Mouse (Mus musculus): ENCODE measurements around the gene Aff3.

Aff3 gene

GRCm38 (mm10) chr1:38321861-38322260 lies 342.9 kb downstream of the Aff3 start:
- no peak for DNase-seq (ENCODE audit: low spot score in 2 of 2)

DNA sequence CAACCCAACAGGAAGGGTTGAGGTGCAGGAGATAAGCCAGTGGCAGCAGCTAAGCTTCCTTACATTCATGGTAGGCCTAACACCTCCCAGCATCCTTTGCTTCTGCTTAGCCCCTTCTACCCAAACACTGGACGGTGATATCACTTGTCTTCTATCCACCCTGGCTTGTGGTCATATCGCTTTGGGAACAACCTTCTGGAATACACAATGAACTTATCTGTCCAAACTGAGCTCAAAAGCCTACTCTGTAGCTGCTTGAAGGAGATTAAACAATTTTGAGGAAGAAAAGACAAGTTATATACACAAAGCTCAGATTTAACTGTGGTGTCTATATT lies 343.8 kb downstream of the Aff3 start:
- no peak for DNase-seq (ENCODE audit: low spot score in 2 of 2)

DNA sequence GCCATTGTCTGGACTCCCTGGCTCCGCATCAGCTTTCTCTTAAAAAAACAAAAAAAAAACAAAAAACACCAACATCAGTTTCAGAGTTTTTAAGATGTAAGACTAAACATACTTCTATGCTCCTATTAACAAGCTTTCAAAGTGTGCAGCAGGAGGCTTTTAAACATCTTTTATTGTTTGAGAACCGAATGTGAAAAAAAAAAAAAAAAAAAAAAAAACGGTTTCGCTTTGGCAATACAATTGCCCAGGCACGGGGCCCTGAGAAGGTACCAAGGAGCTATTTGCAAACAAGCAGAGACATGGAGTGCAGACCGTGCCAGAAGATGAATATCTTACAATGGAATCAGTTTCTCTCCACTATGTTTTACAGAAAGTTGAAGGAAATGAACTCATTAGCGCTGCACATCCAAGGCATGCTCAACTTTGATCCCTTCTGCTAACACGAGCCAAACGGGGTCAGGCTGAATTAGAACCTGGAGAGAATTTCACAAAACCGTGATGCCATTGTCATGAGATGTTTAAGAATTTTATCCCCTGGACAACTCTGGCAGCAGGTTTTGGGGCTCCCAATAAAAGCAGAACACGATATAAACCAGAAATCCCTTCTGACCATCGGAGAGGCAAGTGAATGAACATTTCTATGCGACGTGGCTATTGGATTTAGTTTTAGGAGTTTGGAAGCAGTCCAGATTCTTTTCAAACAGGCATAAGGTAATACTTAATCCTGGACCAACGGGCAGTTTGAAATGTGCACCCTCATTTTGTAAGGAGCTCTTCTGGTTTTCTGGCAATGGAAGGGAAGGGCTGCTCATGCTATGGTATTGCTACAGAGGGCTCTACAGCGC lies 344.4 kb downstream of the Aff3 start:
- DNase-seq (ENCODE audit: low spot score in 2 of 2), result no peak

GRCm38 (mm10) chr1:38318614-38319013 lies 346.1 kb downstream of the Aff3 start:
- DNase-seq (ENCODE audit: low spot score in 2 of 2), result no peak

- no peak for DNase-seq (ENCODE audit: low spot score in 2 of 2)
These were observed 348.8 kb downstream of the Aff3 start for GRCm38 (mm10) chr1:38315992-38316391.

DNA sequence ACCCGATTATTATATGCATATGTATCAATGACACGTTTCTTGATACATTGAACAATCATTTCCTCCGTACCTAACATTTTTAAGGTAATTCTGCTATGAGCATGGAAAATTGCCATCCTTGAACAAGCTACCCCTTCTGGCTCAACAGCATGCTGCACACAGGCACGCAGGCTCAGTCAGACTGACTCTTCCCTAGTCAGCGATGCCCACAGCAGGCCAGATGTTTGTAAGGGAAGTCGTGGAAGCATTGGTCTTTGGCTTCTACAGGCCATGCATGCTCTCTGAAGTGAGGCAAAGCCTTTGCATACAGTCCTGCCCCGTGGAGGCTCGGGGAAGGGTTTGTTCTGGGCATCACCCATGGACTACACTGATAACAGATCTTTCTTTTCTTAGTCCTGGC lies 354.3 kb downstream of the Aff3 start:
- no peak for DNase-seq (ENCODE audit: low spot score in 2 of 2)

GRCm38 (mm10) chr1:38310076-38310475 lies 354.7 kb downstream of the Aff3 start:
- DNase-seq (ENCODE audit: low spot score in 2 of 2), result no peak

DNA sequence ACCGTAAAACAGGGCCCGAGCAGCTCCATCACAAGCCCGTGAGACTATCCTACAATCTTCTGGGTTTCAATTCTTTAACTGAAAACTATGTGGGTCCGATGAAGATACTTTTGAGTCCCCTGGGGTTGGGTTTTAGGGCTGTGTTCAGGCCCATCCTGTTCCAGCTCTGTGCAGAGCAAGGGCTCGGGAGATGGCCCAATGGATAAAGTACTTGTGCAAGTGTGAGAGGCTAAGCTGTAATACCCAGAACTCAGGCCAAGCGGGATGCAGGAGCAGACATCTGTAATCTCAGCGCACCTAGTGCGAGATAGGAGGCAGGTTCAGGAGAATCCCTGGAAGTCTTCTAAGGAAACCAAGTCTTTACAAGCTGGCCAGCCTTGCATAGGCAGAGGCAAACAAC lies 355.4 kb downstream of the Aff3 start:
- DNase-seq (ENCODE audit: low spot score in 2 of 2), result no peak

- no peak for DNase-seq (ENCODE audit: low spot score in 2 of 2)
These were observed 356.1 kb downstream of the Aff3 start for GRCm38 (mm10) chr1:38308705-38308996.

DNA sequence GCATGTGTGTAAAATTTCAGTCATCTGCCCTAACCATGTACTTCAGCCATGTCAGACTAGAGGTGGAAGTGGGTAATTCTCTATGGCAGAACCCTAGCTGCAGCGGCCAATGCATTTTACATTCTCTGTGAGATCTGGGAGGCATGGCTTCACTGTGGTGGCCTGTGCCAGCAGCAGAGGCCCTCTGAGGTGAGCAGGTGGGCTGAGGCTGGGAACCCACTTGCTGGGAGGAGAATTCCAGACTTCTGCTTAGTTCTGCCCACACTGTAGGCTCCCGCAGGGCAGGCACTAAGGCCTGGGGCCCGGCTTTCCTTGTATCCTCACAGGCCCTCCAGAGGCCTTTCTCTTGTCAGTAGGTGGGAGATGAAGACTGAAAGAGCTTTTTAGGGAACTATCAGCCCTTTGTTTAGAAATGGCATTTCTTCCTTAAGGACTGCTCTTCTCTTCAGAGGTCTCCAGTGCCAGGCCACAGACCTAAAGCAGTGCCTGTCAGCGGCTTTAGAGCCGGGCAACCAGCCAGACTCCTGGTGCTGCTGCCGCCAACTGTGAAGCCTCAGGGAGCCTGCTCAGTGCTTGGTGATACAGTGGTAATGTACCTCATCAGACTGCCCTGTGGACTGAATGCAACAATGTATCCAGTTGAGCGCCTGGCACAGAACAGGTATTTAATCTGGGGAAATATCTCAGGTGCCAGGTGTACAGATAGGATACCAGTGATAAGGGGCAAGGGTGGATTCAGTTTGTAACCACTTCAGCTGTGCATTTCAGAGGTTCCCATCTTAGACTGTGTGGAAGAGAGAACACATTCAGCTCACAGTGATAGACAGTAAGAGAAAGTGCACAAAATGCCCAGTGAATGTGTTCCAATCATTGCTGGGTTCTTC lies 356.7 kb downstream of the Aff3 start:
- DNase-seq (ENCODE audit: low spot score in 2 of 2), result no peak

GRCm38 (mm10) chr1:38307234-38307633 lies 357.5 kb downstream of the Aff3 start:
- DNase-seq (ENCODE audit: low spot score in 2 of 2), result no peak

- no peak for DNase-seq (ENCODE audit: low spot score in 2 of 2)
These were observed 358.6 kb downstream of the Aff3 start for GRCm38 (mm10) chr1:38306146-38306545.

GRCm38 (mm10) chr1:38304376-38304775 lies 360.4 kb downstream of the Aff3 start:
- no peak for DNase-seq (ENCODE audit: low spot score in 2 of 2)

- no peak for DNase-seq (ENCODE audit: low spot score in 2 of 2)
These were observed 366.5 kb downstream of the Aff3 start for GRCm38 (mm10) chr1:38298291-38298690.

- DNase-seq (ENCODE audit: low spot score in 2 of 2), result no peak
These were observed 369.8 kb downstream of the Aff3 start for GRCm38 (mm10) chr1:38294906-38295305.

GRCm38 (mm10) chr1:38294336-38294695 lies 370.4 kb downstream of the Aff3 start:
- DNase-seq (ENCODE audit: low spot score in 2 of 2), result no peak

DNA sequence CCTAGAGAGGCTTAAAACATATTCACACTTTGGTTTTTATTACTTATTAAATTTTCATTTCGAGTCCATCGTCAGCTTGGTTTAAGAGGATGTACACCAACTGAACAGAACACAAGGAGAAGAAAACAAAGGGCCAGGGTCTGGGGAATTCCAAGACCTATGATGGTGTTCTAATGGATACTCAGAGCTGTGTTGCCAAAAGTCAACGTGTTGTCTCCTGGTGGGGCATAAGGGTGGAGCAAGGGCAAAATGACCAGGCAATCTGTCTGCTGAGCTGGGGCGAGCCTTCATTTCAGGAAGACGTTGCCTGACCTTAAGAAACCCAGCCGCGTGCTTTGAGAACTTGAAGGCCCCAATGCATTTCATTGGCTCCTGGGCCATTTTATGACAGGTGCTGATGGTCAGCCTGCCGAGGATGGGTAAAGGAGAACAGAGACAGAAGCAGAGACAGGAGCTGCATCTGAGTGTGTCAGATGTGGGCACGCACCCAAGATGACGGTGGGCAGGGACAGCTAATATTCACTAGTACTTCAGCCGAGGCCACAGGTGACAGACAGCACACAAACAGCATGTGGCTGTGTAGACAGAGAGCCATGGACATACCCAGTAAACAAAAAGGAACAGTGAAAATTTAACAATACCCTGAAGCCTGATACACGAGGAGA lies 371.0 kb downstream of the Aff3 start:
- no peak for DNase-seq (ENCODE audit: low spot score in 2 of 2)

GRCm38 (mm10) chr1:38292851-38293250 lies 371.9 kb downstream of the Aff3 start:
- no peak for DNase-seq (ENCODE audit: low spot score in 2 of 2)

- no peak for DNase-seq (ENCODE audit: low spot score in 2 of 2)
These were observed 372.8 kb downstream of the Aff3 start for GRCm38 (mm10) chr1:38291915-38292314.

DNA sequence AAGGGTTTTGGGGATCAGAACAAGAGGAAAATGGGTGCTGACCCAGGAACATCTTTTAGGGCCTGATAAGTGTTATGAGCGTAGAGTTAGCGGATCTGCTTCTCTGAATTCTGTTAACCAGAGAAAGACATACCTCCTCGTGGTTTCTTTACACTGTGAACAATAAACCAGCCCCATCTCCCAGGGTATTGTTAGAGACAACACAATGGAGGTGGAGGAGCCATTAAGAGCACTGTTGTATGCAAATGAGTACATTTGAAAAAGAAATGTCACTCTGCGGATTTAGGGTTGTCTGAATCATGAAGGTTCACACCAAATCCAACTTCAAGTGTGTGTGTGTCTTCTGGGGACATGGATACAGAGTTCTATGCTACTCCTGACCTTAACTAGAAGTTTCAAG lies 373.3 kb downstream of the Aff3 start:
- DNase-seq (ENCODE audit: low spot score in 2 of 2), result no peak

- DNase-seq (ENCODE audit: low spot score in 2 of 2), result no peak
These were observed 373.9 kb downstream of the Aff3 start for GRCm38 (mm10) chr1:38290881-38291280.

- no peak for DNase-seq (ENCODE audit: low spot score in 2 of 2)
These were observed 374.9 kb downstream of the Aff3 start for GRCm38 (mm10) chr1:38289891-38290290.

DNA sequence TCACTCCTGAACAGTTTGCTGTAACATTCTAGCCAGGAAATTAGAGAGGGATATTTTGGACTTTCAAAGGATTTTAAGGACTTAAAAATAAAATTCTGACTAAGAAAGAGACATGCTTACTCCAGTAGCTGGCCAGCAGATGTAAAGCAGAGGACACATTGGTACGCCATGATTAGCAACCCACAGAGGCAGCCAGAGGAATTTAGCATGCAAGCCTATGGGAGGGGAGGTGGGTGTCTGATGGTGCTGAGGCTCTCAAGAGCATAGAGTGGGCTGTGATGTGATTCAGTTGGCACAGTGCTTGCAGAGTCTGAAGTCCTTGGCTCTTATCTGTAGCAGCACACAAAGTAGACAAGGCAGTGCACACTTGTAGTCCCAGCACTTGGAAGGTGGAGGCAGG lies 376.0 kb downstream of the Aff3 start:
- DNase-seq (ENCODE audit: low spot score in 2 of 2), result no peak

Measured in spleen, postnatal 36 days (tissue).